ENCODE assay signal across 17 mouse cellular contexts in genomic region chrX:169012701-169013100, GRCm38 (mm10).
"Had no signal": no experiment of that assay in that cellular context is flagged by ENCODE, and none has a peak within 500 bp of the region (broad histone marks: within the 10 kb centered on the region; RNA-seq: fewer than 3 reads in every experiment).

No protein-coding gene starts in this region.

- H3K4me1 ChIP-seq: liver, embryonic 13.5 days; midbrain, embryonic 12.5 days; midbrain, embryonic 15.5 days; neural tube, embryonic 12.5 days; neural tube, embryonic 15.5 days had no signal

- H3K9ac ChIP-seq: liver, embryonic 13.5 days; midbrain, embryonic 12.5 days; midbrain, embryonic 15.5 days; neural tube, embryonic 12.5 days; neural tube, embryonic 15.5 days had no signal

- H3K27ac ChIP-seq: liver, embryonic 13.5 days; macrophage; midbrain, embryonic 12.5 days; midbrain, embryonic 15.5 days; neural tube, embryonic 12.5 days; neural tube, embryonic 15.5 days; stomach, postnatal 0 days had no signal

- H3K9me3 ChIP-seq: liver, embryonic 13.5 days; midbrain, embryonic 12.5 days; midbrain, embryonic 15.5 days; neural tube, embryonic 12.5 days; neural tube, embryonic 15.5 days had no signal

- DNase-seq: kidney, adult 8-10 months; kidney, postnatal 14 days; kidney, postnatal 4 days; liver, embryonic 13.5 days; lung, adult 2 months; lung, postnatal 10 days; right cerebral cortex, adult 18-20 months; right cerebral cortex, postnatal 14 days; right cerebral cortex, postnatal 4 days; thymus, postnatal 25 days had no signal

- H3K27me3 ChIP-seq: liver, embryonic 13.5 days; neural tube, embryonic 12.5 days had no signal

- ATAC-seq: intestine, postnatal 0 days; midbrain, embryonic 15.5 days had no signal

- H3K36me3 ChIP-seq: liver, embryonic 13.5 days; midbrain, embryonic 12.5 days; midbrain, embryonic 15.5 days; neural tube, embryonic 12.5 days; neural tube, embryonic 15.5 days had no signal

- H3K4me2 ChIP-seq: liver, embryonic 13.5 days; midbrain, embryonic 12.5 days; midbrain, embryonic 15.5 days; neural tube, embryonic 12.5 days; neural tube, embryonic 15.5 days had no signal

- H3K4me3 ChIP-seq: liver, embryonic 13.5 days; midbrain, embryonic 12.5 days; midbrain, embryonic 15.5 days; neural tube, embryonic 12.5 days; neural tube, embryonic 15.5 days had no signal
